Mouse (Mus musculus): Measurements from ENCODE around the gene Hrasls.

GRCm38 (mm10) chr16:29204875-29205274 is 4.6 kb upstream of the Hrasls start:
- TF ChIP-seq POLR2A (IDR thresholded peaks at IDR 0.05; ENCODE audit: extremely low read depth, insufficient read depth, low read length): no peak
- no peak for TF ChIP-seq CTCF (IDR thresholded peaks at IDR 0.05; ENCODE audit: extremely low read depth, insufficient read depth, low read length)
